Mouse (Mus musculus): Measurements from ENCODE around the gene H2afy. TPM values are rescaled to one million over a fixed set of nuclear protein-coding genes. Genes with fewer than 3 reads are reported as not detected.

The H2afy gene
- polyA plus RNA-seq, 1 experiment, result 316 TPM

DNA sequence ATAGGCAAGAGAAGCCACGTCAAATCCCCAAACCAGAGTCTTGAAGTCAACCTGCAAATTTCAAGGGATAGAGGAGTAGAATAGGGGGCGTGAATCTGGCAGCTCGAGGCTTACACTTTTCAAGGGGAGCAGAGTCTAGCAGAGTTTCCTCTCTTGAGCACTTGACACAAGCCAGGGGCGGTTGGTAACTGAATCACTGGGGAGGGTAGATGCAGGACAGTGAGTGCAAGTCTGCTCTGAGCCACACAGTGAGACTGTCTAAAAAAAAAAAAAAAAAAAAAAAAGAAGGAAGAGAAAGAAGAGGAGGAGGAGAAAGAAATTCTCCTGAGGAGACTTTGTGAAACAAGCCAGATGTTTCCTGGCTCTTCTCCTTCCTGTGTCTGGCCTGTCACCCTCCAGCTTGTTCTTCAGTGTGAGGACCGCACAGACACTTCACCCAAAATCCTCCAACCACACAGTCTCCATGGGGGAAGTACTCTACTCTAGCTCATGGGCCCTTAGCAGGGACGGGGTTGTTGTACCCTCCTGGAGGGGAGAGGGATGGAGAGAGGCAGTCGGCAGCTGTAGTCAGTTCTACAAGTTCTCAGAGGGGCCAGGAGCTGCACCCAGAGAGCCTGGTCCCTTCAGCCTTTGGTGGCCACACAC is 36.9 kb upstream of the H2afy start:
- H3K4me1 ChIP-seq (replicated peaks; ENCODE audit: control insufficient read depth, insufficient read depth, low read length), result peaks cover 59% of the 10 kb centered on the region
- H3K36me3 ChIP-seq (ENCODE audit: control insufficient read depth, insufficient read depth, low read length), result no peaks in the 10 kb centered on the region
- no peak for DNase-seq
- no peaks in the 10 kb centered on the region for H3K27me3 ChIP-seq (ENCODE audit: control insufficient read depth, insufficient read depth, low read length)
- H3K27ac ChIP-seq (ENCODE audit: control insufficient read depth, insufficient read depth, low read length), result no peak overlapping the region
- no peak overlapping the region for H3K4me3 ChIP-seq (ENCODE audit: control insufficient read depth, insufficient read depth, low read length)
- TF ChIP-seq CTCF (IDR thresholded peaks at IDR 0.05; ENCODE audit: borderline replicate concordance, control insufficient read depth, extremely low read depth, insufficient read depth, low read length, poor library complexity) (no peak), POLR2A (IDR thresholded peaks at IDR 0.05; ENCODE audit: control insufficient read depth, extremely low read depth, insufficient read depth, low read length, poor library complexity) (no peak)
- 10% methylated on average over 7 of the region's 7 CpGs for WGBS

DNA sequence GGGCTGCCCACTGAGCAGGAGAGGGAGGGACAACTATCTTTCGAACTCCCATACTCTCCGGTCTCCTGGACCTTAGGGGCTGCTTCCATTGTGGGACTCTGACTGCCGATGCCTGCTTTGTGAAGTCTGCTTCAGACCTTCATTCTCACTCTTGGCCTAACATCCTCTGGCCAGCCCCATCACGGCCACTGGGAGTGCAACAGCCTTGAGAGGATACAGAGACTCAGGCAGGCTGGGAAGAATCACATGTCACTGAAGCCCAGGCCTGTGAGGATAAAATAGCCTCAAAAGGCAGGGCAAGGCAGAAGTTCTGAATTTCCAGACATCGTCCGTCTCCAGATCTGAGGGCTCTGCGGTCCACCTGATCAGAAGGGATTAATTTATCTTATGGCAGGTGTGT is 35.9 kb upstream of the H2afy start:
- WGBS, result 92% methylated on average over 7 of the region's 7 CpGs
- Histone ChIP-seq H3K4me3 (ENCODE audit: control insufficient read depth, insufficient read depth, low read length) (no peak overlapping the region), H3K36me3 (ENCODE audit: control insufficient read depth, insufficient read depth, low read length) (no peaks in the 10 kb centered on the region), H3K27me3 (ENCODE audit: control insufficient read depth, insufficient read depth, low read length) (no peaks in the 10 kb centered on the region), H3K4me1 (replicated peaks; ENCODE audit: control insufficient read depth, insufficient read depth, low read length) (peaks cover 56% of the 10 kb centered on the region), H3K27ac (ENCODE audit: control insufficient read depth, insufficient read depth, low read length) (no peak overlapping the region)
- TF ChIP-seq CTCF (IDR thresholded peaks at IDR 0.05; ENCODE audit: borderline replicate concordance, control insufficient read depth, extremely low read depth, insufficient read depth, low read length, poor library complexity) (no peak), POLR2A (IDR thresholded peaks at IDR 0.05; ENCODE audit: control insufficient read depth, extremely low read depth, insufficient read depth, low read length, poor library complexity) (no peak)
- DNase-seq, result no peak

DNA sequence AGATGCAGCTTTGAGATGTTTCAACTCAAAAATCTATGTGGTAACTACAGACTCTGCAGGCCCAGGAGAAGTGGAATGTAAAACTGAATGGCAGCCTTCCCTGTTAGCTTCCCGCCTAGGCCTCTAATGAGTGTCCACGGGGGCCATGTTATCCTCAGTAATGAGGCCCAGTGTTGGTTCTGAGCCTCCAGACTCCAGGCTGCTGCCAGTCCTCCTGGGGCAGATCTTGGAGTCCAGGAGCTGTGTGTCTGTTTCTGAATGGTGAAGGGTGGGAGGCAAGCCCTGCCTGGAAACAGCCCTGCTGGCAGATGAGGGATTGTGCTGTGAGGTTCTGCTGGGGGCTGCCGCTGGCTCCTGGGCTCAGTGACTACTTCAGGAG is 32.2 kb upstream of the H2afy start:
- TF ChIP-seq POLR2A (IDR thresholded peaks at IDR 0.05; ENCODE audit: control insufficient read depth, extremely low read depth, insufficient read depth, low read length, poor library complexity) (no peak), CTCF (IDR thresholded peaks at IDR 0.05; ENCODE audit: borderline replicate concordance, control insufficient read depth, extremely low read depth, insufficient read depth, low read length, poor library complexity) (no peak)
- no peaks in the 10 kb centered on the region for H3K27me3 ChIP-seq (ENCODE audit: control insufficient read depth, insufficient read depth, low read length)
- WGBS, result 96% methylated on average over 3 of the region's 3 CpGs
- H3K4me1 ChIP-seq (replicated peaks; ENCODE audit: control insufficient read depth, insufficient read depth, low read length), result peaks cover 30% of the 10 kb centered on the region
- DNase-seq, result no peak
- no peak overlapping the region for H3K4me3 ChIP-seq (ENCODE audit: control insufficient read depth, insufficient read depth, low read length)
- H3K27ac ChIP-seq (ENCODE audit: control insufficient read depth, insufficient read depth, low read length), result no peak overlapping the region
- H3K36me3 ChIP-seq (ENCODE audit: control insufficient read depth, insufficient read depth, low read length), result no peaks in the 10 kb centered on the region

DNA sequence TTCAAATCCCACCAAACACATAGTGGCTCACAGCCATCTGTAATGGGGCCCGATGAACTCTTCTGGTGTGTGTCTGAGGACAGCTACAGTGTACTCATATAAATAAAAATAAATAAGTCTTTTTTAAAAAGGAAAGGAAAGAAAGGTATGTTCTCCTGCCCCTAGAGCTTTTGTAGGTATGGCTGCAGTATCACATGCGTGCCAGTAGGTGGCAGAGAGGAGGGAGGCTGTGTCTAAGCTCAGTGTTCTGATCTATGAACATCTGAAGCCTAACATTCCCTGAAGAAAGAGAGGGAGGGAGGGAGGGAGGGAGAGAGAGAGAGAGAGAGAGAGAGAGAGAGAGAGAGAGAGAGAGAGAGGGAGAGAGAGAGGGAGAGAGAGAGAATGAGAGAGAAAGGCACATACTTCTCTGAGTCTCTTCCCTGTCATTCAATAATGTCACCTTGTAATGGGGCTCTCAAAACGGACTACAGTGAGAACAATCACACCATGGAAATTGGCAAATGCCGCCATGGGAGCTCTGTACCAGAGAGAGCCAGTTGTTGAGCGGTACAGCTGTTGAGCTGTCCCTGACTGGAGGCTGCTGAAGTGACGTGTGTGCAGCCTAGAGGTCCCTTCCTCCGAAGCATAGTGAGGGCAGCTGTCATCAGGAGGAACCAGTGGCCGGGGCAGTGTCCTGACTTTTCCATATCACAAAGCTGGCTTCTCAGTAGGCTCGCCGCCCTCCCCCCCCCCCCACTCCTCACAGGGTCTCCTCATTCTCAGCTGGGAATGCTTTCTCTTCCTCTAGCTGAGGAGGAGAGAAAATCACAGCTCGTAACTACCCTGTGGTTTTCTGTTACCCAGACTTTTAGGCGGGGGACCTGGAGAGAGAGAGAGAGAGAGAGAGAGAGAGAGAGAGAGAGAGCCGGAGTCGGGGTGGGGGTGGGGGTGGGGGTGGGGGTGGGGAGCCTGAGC is 31.6 kb upstream of the H2afy start:
- 27% methylated on average over 12 of the region's 14 CpGs for whole genome bisulfite sequencing

DNA sequence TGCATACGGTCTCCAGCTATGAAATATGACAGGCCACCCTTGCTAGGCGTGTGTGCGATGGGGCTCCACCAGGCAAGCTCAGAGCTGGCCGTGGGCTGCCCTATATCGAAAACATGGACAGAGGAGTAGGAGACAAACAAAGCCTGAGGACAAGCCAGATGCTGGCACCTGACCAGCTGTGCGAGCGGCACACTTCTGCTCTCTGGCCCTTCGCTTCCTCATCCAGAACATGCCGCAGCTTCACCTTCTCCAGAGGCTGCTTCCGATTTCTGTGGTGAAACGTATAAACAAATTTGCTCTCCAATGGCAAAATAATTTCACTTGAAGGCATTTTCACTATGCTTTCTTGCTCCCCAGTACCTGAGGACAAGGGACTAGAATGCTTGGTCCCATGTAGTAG is 29.4 kb upstream of the H2afy start:
- DNase-seq, result no peak
- no peak overlapping the region for H3K4me3 ChIP-seq (ENCODE audit: control insufficient read depth, insufficient read depth, low read length)
- H3K36me3 ChIP-seq (ENCODE audit: control insufficient read depth, insufficient read depth, low read length), result no peaks in the 10 kb centered on the region
- TF ChIP-seq POLR2A (IDR thresholded peaks at IDR 0.05; ENCODE audit: control insufficient read depth, extremely low read depth, insufficient read depth, low read length, poor library complexity) (no peak), CTCF (IDR thresholded peaks at IDR 0.05; ENCODE audit: borderline replicate concordance, control insufficient read depth, extremely low read depth, insufficient read depth, low read length, poor library complexity) (no peak)
- no peaks in the 10 kb centered on the region for H3K27me3 ChIP-seq (ENCODE audit: control insufficient read depth, insufficient read depth, low read length)
- 51% methylated on average over 11 of the region's 11 CpGs for WGBS
- H3K4me1 ChIP-seq (replicated peaks; ENCODE audit: control insufficient read depth, insufficient read depth, low read length), result peaks cover 16% of the 10 kb centered on the region
- H3K27ac ChIP-seq (ENCODE audit: control insufficient read depth, insufficient read depth, low read length), result no peak overlapping the region

More for the DNA sequence above, 31.6 kb upstream of the H2afy start:
- H3K4me3 ChIP-seq (ENCODE audit: control insufficient read depth, insufficient read depth, low read length), result no peak overlapping the region
- TF ChIP-seq CTCF (IDR thresholded peaks at IDR 0.05; ENCODE audit: borderline replicate concordance, control insufficient read depth, extremely low read depth, insufficient read depth, low read length, poor library complexity), result no peak; the same call in 1 of the 2 replicates
- TF ChIP-seq POLR2A (IDR thresholded peaks at IDR 0.05; ENCODE audit: control insufficient read depth, extremely low read depth, insufficient read depth, low read length, poor library complexity), result no peak
- peak; percentile 53 for DNase-seq
- H3K36me3 ChIP-seq (ENCODE audit: control insufficient read depth, insufficient read depth, low read length), result no peaks in the 10 kb centered on the region
- H3K4me1 ChIP-seq (replicated peaks; ENCODE audit: control insufficient read depth, insufficient read depth, low read length), result peaks cover 26% of the 10 kb centered on the region
- H3K27ac ChIP-seq (ENCODE audit: control insufficient read depth, insufficient read depth, low read length), result no peak overlapping the region
- no peaks in the 10 kb centered on the region for H3K27me3 ChIP-seq (ENCODE audit: control insufficient read depth, insufficient read depth, low read length)

DNA sequence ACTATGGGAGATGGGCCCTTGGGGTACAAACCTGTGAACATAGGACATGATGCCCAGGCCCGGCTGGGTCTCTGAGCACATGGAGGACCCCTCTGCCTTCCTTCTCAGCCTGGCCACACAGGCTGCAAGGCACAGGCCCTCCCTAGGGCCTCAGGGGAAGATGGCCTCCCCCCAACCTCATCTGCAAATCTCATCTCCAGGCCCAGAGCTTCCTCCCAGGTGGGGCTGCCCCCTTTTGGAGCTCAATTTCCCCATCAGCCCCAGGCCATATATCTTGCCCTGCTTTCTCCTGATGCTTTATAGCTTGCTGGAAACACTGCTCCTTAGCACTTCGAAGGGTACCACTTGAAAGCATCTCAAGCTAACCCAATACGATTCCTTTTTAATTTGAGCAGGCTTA is 28.2 kb upstream of the H2afy start:
- WGBS, result 88% methylated on average over 3 of the region's 3 CpGs
- Histone ChIP-seq H3K4me3 (ENCODE audit: control insufficient read depth, insufficient read depth, low read length) (no peak overlapping the region), H3K27ac (ENCODE audit: control insufficient read depth, insufficient read depth, low read length) (no peak overlapping the region)

More for the DNA sequence above, 28.2 kb upstream of the H2afy start:
- Histone ChIP-seq H3K36me3 (ENCODE audit: control insufficient read depth, insufficient read depth, low read length) (no peaks in the 10 kb centered on the region), H3K4me1 (replicated peaks; ENCODE audit: control insufficient read depth, insufficient read depth, low read length) (peaks cover 20% of the 10 kb centered on the region), H3K27me3 (ENCODE audit: control insufficient read depth, insufficient read depth, low read length) (no peaks in the 10 kb centered on the region)
- TF ChIP-seq POLR2A (IDR thresholded peaks at IDR 0.05; ENCODE audit: control insufficient read depth, extremely low read depth, insufficient read depth, low read length, poor library complexity), result no peak
- no peak for TF ChIP-seq CTCF (IDR thresholded peaks at IDR 0.05; ENCODE audit: borderline replicate concordance, control insufficient read depth, extremely low read depth, insufficient read depth, low read length, poor library complexity)
- no peak for DNase-seq

All from thymus, adult 2 months (tissue).